In the genomic region with DNA sequence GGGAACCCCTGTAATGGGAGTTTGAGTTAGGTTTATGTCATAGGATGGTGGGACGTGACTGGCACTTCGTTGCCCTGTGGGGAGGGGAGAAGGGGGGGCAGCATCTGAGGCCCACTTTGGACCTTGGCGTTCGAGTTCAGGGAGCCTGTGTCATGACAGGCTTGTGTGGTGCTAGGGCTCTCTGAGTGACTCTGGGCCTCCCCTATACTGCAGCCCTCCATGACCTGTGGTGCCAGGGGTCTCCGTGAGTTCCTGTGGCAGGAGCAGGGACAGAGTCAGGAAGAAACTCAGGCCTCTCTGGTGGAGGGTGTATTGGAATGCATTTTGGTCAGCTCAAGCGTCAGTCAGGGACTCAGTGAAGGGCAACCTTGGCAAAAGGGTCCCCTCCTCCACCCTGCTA, we compare ENCODE assay signal across 8 mouse cellular contexts. TPM values are rescaled to one million over a fixed set of nuclear protein-coding genes. Genes with fewer than 3 reads are reported as not detected.
DNase-seq lines count a peak whose midpoint lies in the region; ATAC-seq and TF ChIP-seq lines count a peak whose summit lies in the region.

No protein-coding gene starts in this region.

- H3K9me3 ChIP-seq in heart, embryonic 11.5 days (replicated peaks; ENCODE audit: control insufficient read depth, low read length) = no peaks in the 10 kb centered on the region
- no peaks in the 10 kb centered on the region for H3K9me3 ChIP-seq in midbrain, embryonic 10.5 days (replicated peaks)
- no peaks in the 10 kb centered on the region for H3K9me3 ChIP-seq in midbrain, embryonic 11.5 days (ENCODE audit: control insufficient read depth, low read length)
- no peaks in the 10 kb centered on the region for H3K9me3 ChIP-seq in intestine, postnatal 0 days (ENCODE audit: control insufficient read depth)
- no peaks in the 10 kb centered on the region for H3K9me3 ChIP-seq in stomach, embryonic 14.5 days (ENCODE audit: control insufficient read depth, low read depth, low read length)

- peaks cover 3% of the 10 kb centered on the region; the same call in 1 of the 2 replicates for H3K4me1 ChIP-seq in heart, embryonic 11.5 days (ENCODE audit: control insufficient read depth, insufficient read depth, low read length)
- H3K4me1 ChIP-seq in midbrain, embryonic 10.5 days = no peaks in the 10 kb centered on the region
- H3K4me1 ChIP-seq in midbrain, embryonic 11.5 days (ENCODE audit: control insufficient read depth, insufficient read depth, low read length) = no peaks in the 10 kb centered on the region
- 0 out of 2 replicates have a peak, but pooled peaks cover 4% of the 10 kb centered on the region for H3K4me1 ChIP-seq in intestine, postnatal 0 days (replicated peaks; ENCODE audit: control insufficient read depth, insufficient read depth, low read length)
- H3K4me1 ChIP-seq in stomach, embryonic 14.5 days (ENCODE audit: control insufficient read depth, insufficient read depth, low read length) = no peaks in the 10 kb centered on the region

- H3K27me3 ChIP-seq in heart, embryonic 11.5 days (ENCODE audit: control insufficient read depth, insufficient read depth, low read length) = no peaks in the 10 kb centered on the region
- no peaks in the 10 kb centered on the region for H3K27me3 ChIP-seq in midbrain, embryonic 10.5 days (ENCODE audit: low read depth, poor library complexity, severe bottlenecking)
- no peaks in the 10 kb centered on the region for H3K27me3 ChIP-seq in midbrain, embryonic 11.5 days (ENCODE audit: control insufficient read depth, insufficient read depth, low read length)
- no peaks in the 10 kb centered on the region for H3K27me3 ChIP-seq in intestine, postnatal 0 days (replicated peaks; ENCODE audit: control insufficient read depth, insufficient read depth, low read length)
- H3K27me3 ChIP-seq in stomach, embryonic 14.5 days (ENCODE audit: control insufficient read depth, insufficient read depth, low read length) = no peaks in the 10 kb centered on the region

- H3K36me3 ChIP-seq in heart, embryonic 11.5 days (ENCODE audit: control insufficient read depth, insufficient read depth, low read length) = no peaks in the 10 kb centered on the region
- H3K36me3 ChIP-seq in midbrain, embryonic 10.5 days = no peaks in the 10 kb centered on the region
- H3K36me3 ChIP-seq in midbrain, embryonic 11.5 days (ENCODE audit: control insufficient read depth, insufficient read depth, low read length) = no peaks in the 10 kb centered on the region
- H3K36me3 ChIP-seq in intestine, postnatal 0 days (ENCODE audit: control insufficient read depth, insufficient read depth) = no peaks in the 10 kb centered on the region
- no peaks in the 10 kb centered on the region for H3K36me3 ChIP-seq in stomach, embryonic 14.5 days (ENCODE audit: control insufficient read depth, insufficient read depth, low read length)

- TF ChIP-seq CTCF in intestine, postnatal 0 days (IDR thresholded peaks at IDR 0.05; ENCODE audit: low read depth) = no peak

- no peak for DNase-seq in heart, postnatal 10 days
- DNase-seq in midbrain, embryonic 10.5 days (ENCODE audit: low spot score) = no peak
- DNase-seq in midbrain, embryonic 11.5 days (ENCODE audit: low spot score, missing footprints) = no peak
- no peak for DNase-seq in c-Kit-positive CD71-positive TER-119-positive erythroid progenitor cells, embryonic 14.5 days (ENCODE audit: low spot score)
- DNase-seq in thymus, adult 18-20 months = no peak

- H3K4me3 ChIP-seq in heart, embryonic 11.5 days (ENCODE audit: low read depth, low read length) = peak overlapping the region; percentile 29
- H3K4me3 ChIP-seq in midbrain, embryonic 10.5 days = no peak overlapping the region
- no peak overlapping the region for H3K4me3 ChIP-seq in midbrain, embryonic 11.5 days (ENCODE audit: low read depth, low read length)
- peak overlapping the region; percentile 21 for H3K4me3 ChIP-seq in intestine, postnatal 0 days (ENCODE audit: low read depth, low read length)
- peak overlapping the region; percentile 6; the same call in 1 of the 2 replicates for H3K4me3 ChIP-seq in stomach, embryonic 14.5 days (ENCODE audit: low read depth, low read length)

- ATAC-seq in heart, embryonic 11.5 days (replicated peaks; ENCODE audit: insufficient number of reproducible peaks, low FRiP score, low TSS enrichment) = 0 out of 2 replicates have a peak, but pooled peaks have one; percentile 31
- ATAC-seq in midbrain, embryonic 11.5 days (ENCODE audit: low FRiP score) = no peak
- ATAC-seq in intestine, postnatal 0 days = no peak
- ATAC-seq in stomach, embryonic 14.5 days (ENCODE audit: insufficient number of reproducible peaks, insufficient read depth, low FRiP score, low read depth) = no peak; the same call in 1 of the 2 replicates

- H3K4me2 ChIP-seq in heart, embryonic 11.5 days = peak overlapping the region; percentile 48
- H3K4me2 ChIP-seq in midbrain, embryonic 11.5 days = no peak overlapping the region
- H3K4me2 ChIP-seq in intestine, postnatal 0 days (replicated peaks; ENCODE audit: low read depth) = peak overlapping the region; percentile 35
- H3K4me2 ChIP-seq in stomach, embryonic 14.5 days (replicated peaks; ENCODE audit: low read depth, low read length) = no peak overlapping the region; the same call in 1 of the 2 replicates

- H3K9ac ChIP-seq in heart, embryonic 11.5 days (ENCODE audit: low read depth, low read length) = peak overlapping the region; percentile 2; the same call in 1 of the 2 replicates
- H3K9ac ChIP-seq in midbrain, embryonic 11.5 days (ENCODE audit: low read length) = no peak overlapping the region
- peak overlapping the region; percentile 34; the same call in 1 of the 2 replicates for H3K9ac ChIP-seq in intestine, postnatal 0 days (ENCODE audit: low read depth, low read length)
- H3K9ac ChIP-seq in stomach, embryonic 14.5 days (replicated peaks; ENCODE audit: low read depth, low read length) = no peak overlapping the region

- WGBS in heart, embryonic 11.5 days (ENCODE audit: insufficient replicate concordance) = 64% methylated on average over 6 of the region's 6 CpGs
- 87% methylated on average over 6 of the region's 6 CpGs for WGBS in midbrain, embryonic 10.5 days
- WGBS in midbrain, embryonic 11.5 days = 85% methylated on average over 6 of the region's 6 CpGs
- WGBS in intestine, postnatal 0 days = 70% methylated on average over 6 of the region's 6 CpGs
- WGBS in stomach, embryonic 14.5 days = 76% methylated on average over 6 of the region's 6 CpGs

- intact Hi-C loops in heart, postnatal 10 days (cut with DNase I) = loop anchor here (2.0 kb wide), 1 partner anchor 38 kb away; no protein-coding TSS in a partner anchor

- 0 out of 2 replicates have a peak overlapping the region, but pooled peaks have one; percentile 0 for H3K27ac ChIP-seq in heart, embryonic 11.5 days (ENCODE audit: low read depth, low read length)
- H3K27ac ChIP-seq in midbrain, embryonic 10.5 days (replicated peaks) = peak overlapping the region; percentile 49; the same call in 1 of the 2 replicates
- no peak overlapping the region for H3K27ac ChIP-seq in midbrain, embryonic 11.5 days (ENCODE audit: low read depth, low read length)
- H3K27ac ChIP-seq in intestine, postnatal 0 days (ENCODE audit: low read depth, low read length) = no peak overlapping the region; the same call in 1 of the 2 replicates
- H3K27ac ChIP-seq in stomach, embryonic 14.5 days (ENCODE audit: low read length) = peak overlapping the region; percentile 13; the same call in 1 of the 2 replicates

RNA-seq across cellular contexts. Expression of a gene that starts 0.6 kb away (rescaled TPM):
- polyA plus RNA-seq in heart, embryonic 11.5 days (2014; fragmentation: Nextera tagmentation; extraction: Ambion mirVana) = 4.3 and 5.9 TPM in 2 replicates
- total RNA-seq in heart, postnatal 10 days (2021) = 10 to 100 TPM; 13.6 to 17.4 TPM
- polyA plus RNA-seq in midbrain, embryonic 10.5 days (2016; fragmentation: Nextera tagmentation; extraction: Ambion mirVana) = 3.3 and 3.6 TPM in 2 replicates
- 2.8 and 4.8 TPM in 2 replicates for polyA plus RNA-seq in midbrain, embryonic 11.5 days (2014; fragmentation: Nextera tagmentation; extraction: Ambion mirVana)
- polyA plus RNA-seq in intestine, postnatal 0 days (2015; fragmentation: Nextera tagmentation; extraction: Ambion mirVana) = 2.5 and 3.1 TPM in 2 replicates
- 5.3 and 6.2 TPM in 2 replicates for polyA plus RNA-seq in stomach, embryonic 14.5 days (2014; fragmentation: Nextera tagmentation; extraction: Ambion mirVana)

RNA-seq across cellular contexts. Expression of a gene that starts 47.0 kb away (rescaled TPM):
- polyA plus RNA-seq in heart, embryonic 11.5 days (2014; fragmentation: Nextera tagmentation; extraction: Ambion mirVana) = 0.84 and 1.7 TPM in 2 replicates
- under 1 TPM; 0.32 to 0.36 TPM for total RNA-seq in heart, postnatal 10 days (2021)
- 5.2 and 7.4 TPM in 2 replicates for polyA plus RNA-seq in midbrain, embryonic 10.5 days (2016; fragmentation: Nextera tagmentation; extraction: Ambion mirVana)
- polyA plus RNA-seq in midbrain, embryonic 11.5 days (2014; fragmentation: Nextera tagmentation; extraction: Ambion mirVana) = 3.0 and 3.9 TPM in 2 replicates
- 13.3 and 14.0 TPM in 2 replicates for polyA plus RNA-seq in intestine, postnatal 0 days (2015; fragmentation: Nextera tagmentation; extraction: Ambion mirVana)
- polyA plus RNA-seq in stomach, embryonic 14.5 days (2014; fragmentation: Nextera tagmentation; extraction: Ambion mirVana) = 7.4 and 8.9 TPM in 2 replicates

Comparison
In these comparisons a context has a peak if more than half of its experiments do, and no peak if none do; other contexts are left out.
1. H3K27ac ChIP-seq: peak in heart, embryonic 11.5 days (single experiment), midbrain, embryonic 10.5 days (single experiment) and stomach, embryonic 14.5 days (single experiment); none in midbrain, embryonic 11.5 days (single experiment) and intestine, postnatal 0 days (single experiment).
2. H3K4me2 ChIP-seq: peak in heart, embryonic 11.5 days (single experiment) and intestine, postnatal 0 days (single experiment); none in midbrain, embryonic 11.5 days (single experiment) and stomach, embryonic 14.5 days (single experiment).
3. H3K4me3 ChIP-seq: peak in heart, embryonic 11.5 days (single experiment), intestine, postnatal 0 days (single experiment) and stomach, embryonic 14.5 days (single experiment); none in midbrain, embryonic 10.5 days (single experiment) and midbrain, embryonic 11.5 days (single experiment).
4. H3K9ac ChIP-seq: peak in heart, embryonic 11.5 days (single experiment) and intestine, postnatal 0 days (single experiment); none in midbrain, embryonic 11.5 days (single experiment) and stomach, embryonic 14.5 days (single experiment).